Mouse (Mus musculus) heart, embryonic 13.5 days (tissue): Measurements from ENCODE around the gene Numb. TPM values are rescaled to one million over a fixed set of nuclear protein-coding genes. Genes with fewer than 3 reads are reported as not detected.

Source experiments
- ATAC-seq: fragments of 200-750 bp; cut with Nextera tagmentation; 2 replicates; pipeline ENCODE4 v1.8.0; 2017; ENCODE audit warnings: moderate TSS enrichment; ENCODE audit not compliant: insufficient number of reproducible peaks, low FRiP score, low TSS enrichment; ENCODE audit errors: extremely low read depth
- H3K27ac ChIP-seq: fragments of 300-500 bp; sonication (generic); replicated peaks from 2 replicates; pipeline ENCODE4 v1.5.1; 2015; ENCODE audit warnings: moderate library complexity, mild to moderate bottlenecking, inconsistent platforms
- H3K27me3 ChIP-seq: fragments of 300-500 bp; sonication (generic); replicated peaks from 2 replicates; pipeline ENCODE4 v1.6.1; 2015; ENCODE audit warnings: mild to moderate bottlenecking, inconsistent platforms
- H3K36me3 ChIP-seq: fragments of 300-500 bp; sonication (generic); 2 replicates; pipeline ENCODE4 v1.6.1; 2015; ENCODE audit warnings: mild to moderate bottlenecking, inconsistent platforms
- H3K4me1 ChIP-seq: fragments of 300-500 bp; sonication (generic); 2 replicates; pipeline ENCODE4 v1.6.1; 2015; ENCODE audit warnings: inconsistent platforms
- H3K4me2 ChIP-seq: fragments of 300-500 bp; sonication (generic); 2 replicates; pipeline ENCODE4 v1.6.1; 2015; ENCODE audit warnings: inconsistent platforms, mild to moderate bottlenecking, moderate library complexity
- H3K4me3 ChIP-seq: fragments of 300-500 bp; sonication (generic); 2 replicates; pipeline ENCODE4 v1.5.1; 2015; ENCODE audit warnings: moderate library complexity, mild to moderate bottlenecking, inconsistent platforms
- H3K9ac ChIP-seq: fragments of 300-500 bp; sonication (generic); 2 replicates; pipeline ENCODE4 v1.6.1; 2015; ENCODE audit warnings: inconsistent platforms, mild to moderate bottlenecking, moderate library complexity
- H3K9me3 ChIP-seq: fragments of 300-500 bp; sonication (generic); 2 replicates; pipeline ENCODE4 v1.6.1; 2016; ENCODE audit warnings: inconsistent platforms
- WGBS: fragments of 180-500 bp; shearing (Covaris S2); methylation state at CpG from one replicate; pipeline ENCODE4 v1.1.7; 2015; ENCODE audit warnings: mixed read lengths; 5-methylcytosine and 5-hydroxymethylcytosine counted together
- polyA plus RNA-seq: library from polyadenylated mRNA; unstranded; fragments of >200 nt; fragmentation: Nextera tagmentation; extraction: Ambion mirVana; gene quantifications from 2 replicates; pipeline ENCODE4 v1.2.1, GENCODE M21; 2015

The Numb gene
- polyA plus RNA-seq, 1 experiment from 2014 or later: 28.1 TPM

DNA sequence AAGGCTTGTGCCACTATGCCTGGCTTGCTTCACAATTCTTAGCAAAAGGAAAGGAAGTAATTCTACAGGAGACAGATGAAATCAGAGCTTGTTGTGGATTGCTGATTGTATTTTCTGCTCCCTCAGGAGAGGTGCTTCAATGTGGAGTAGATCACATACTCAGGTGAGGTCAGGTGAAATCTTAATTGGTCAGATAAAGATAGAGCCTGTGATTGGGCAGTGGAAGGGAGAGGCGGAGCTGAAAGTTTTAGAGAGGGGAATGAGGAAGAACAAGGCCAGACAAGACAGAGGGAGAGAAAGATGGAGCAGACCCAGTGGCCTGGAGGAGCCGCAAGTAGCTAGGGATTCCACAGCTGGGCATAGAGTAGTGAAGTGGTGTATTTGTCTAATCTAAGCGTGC is 39.6 kb downstream of the Numb start:
- Histone ChIP-seq H3K9me3 (no peaks in the 10 kb centered on the region), H3K4me1 (peaks cover 3% of the 10 kb centered on the region; the same call in 1 of the 2 replicates), H3K9ac (no peak overlapping the region), H3K4me2 (no peak overlapping the region), H3K36me3 (peaks cover 29% of the 10 kb centered on the region), H3K27ac (no peak overlapping the region), H3K4me3 (no peak overlapping the region), H3K27me3 (no peaks in the 10 kb centered on the region)
- 87% methylated on average over 3 of the region's 3 CpGs for WGBS
- no peak for ATAC-seq

DNA sequence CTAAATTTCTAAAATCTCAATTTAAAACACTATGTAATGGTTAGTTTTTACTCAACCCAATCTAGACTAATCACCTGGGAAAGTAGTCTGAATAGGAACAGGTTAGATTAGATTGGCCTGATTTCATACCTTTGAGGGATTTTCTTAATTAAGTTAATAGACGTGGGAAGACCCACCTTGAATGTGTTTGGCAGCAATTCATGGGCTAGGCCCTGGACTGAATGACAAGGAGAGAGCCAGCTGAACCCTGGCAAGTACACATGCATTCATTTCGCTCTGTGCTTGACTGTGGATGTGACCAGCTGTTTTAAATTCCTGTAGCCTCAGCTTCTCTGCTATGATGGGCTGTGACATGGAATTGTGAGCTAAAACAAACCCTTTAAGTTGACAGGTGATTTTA is 40.8 kb downstream of the Numb start:
- Histone ChIP-seq H3K9me3 (no peaks in the 10 kb centered on the region), H3K9ac (no peak overlapping the region), H3K4me1 (peaks cover 3% of the 10 kb centered on the region; the same call in 1 of the 2 replicates), H3K4me2 (no peak overlapping the region), H3K27me3 (no peaks in the 10 kb centered on the region), H3K4me3 (no peak overlapping the region), H3K27ac (no peak overlapping the region), H3K36me3 (peaks cover 32% of the 10 kb centered on the region)
- ATAC-seq: no peak
- 73% methylated on average over 2 of the region's 2 CpGs for WGBS

DNA sequence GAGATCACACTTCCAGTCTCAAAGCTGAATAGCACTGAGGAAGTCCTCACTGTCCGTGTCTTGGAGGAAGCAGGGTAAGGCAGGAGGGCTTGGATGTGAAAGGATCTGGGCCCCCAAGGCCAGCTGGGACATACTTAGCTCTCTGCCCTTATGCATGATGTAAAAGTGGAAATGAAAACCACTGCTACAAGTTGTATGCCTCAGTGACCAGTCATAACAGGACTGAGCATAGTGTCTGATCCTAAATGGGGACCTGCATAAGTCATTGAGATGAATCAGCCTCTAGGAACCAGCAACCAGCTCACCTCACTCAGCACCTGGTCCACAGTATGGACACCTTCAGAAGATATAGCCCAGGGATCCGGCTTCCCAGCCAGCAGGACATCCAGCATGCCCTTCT is 46.6 kb downstream of the Numb start:
- H3K9ac ChIP-seq: no peak overlapping the region
- H3K27ac ChIP-seq: no peak overlapping the region
- no peak for ATAC-seq
- 73% methylated on average over 2 of the region's 2 CpGs for WGBS
- no peak overlapping the region for H3K4me3 ChIP-seq
- no peaks in the 10 kb centered on the region for H3K9me3 ChIP-seq
- peaks cover 41% of the 10 kb centered on the region for H3K36me3 ChIP-seq
- H3K27me3 ChIP-seq: no peaks in the 10 kb centered on the region
- no peak overlapping the region for H3K4me2 ChIP-seq
- H3K4me1 ChIP-seq: peaks cover 9% of the 10 kb centered on the region; the same call in 1 of the 2 replicates

DNA sequence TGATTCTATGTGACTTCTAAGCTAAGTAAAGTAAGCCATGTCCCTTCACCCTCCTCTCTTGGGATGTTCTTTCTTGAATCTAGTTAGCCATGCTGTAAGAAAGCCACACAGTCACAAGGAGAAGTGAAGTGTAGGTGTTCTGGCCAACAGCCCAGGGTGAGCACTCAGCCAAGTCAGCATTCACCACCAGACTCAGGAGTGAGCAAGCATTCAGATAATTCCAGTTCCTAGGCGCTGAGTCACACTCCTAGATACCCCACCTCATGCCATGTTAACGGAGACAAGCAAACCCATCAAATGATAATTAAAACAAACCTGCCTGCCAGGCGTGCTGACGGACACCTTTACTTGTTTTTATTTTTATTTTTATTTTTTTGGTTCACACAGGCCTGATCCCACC is 47.1 kb downstream of the Numb start:
- H3K9me3 ChIP-seq: no peaks in the 10 kb centered on the region
- ATAC-seq: no peak
- WGBS: 69% methylated on average over 4 of the region's 4 CpGs
- H3K27me3 ChIP-seq: no peaks in the 10 kb centered on the region
- no peak overlapping the region for H3K4me2 ChIP-seq
- peaks cover 9% of the 10 kb centered on the region; the same call in 1 of the 2 replicates for H3K4me1 ChIP-seq
- H3K4me3 ChIP-seq: no peak overlapping the region
- peaks cover 42% of the 10 kb centered on the region for H3K36me3 ChIP-seq
- no peak overlapping the region for H3K27ac ChIP-seq
- H3K9ac ChIP-seq: no peak overlapping the region

DNA sequence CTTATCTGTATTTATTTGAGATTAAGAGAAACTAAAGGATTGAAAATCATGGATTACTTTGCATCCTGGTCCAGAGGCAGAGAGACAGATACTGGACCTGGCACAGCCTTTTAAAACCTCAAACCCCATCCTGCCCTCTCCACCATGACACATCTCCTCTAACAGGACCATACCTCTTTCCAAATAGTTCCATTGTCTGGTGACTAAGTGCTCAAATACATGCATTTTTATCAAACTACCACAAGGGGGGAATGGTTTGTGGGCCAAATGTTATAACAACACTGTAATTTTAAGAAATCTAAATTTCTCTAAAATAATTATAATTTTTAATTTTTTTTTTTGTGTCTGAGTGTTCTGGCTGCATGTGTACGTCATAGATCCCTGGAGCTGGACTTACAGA is 57.2 kb downstream of the Numb start:
- Histone ChIP-seq H3K27ac (no peak overlapping the region), H3K9ac (no peak overlapping the region), H3K9me3 (0 out of 2 replicates have a peak, but pooled peaks cover 5% of the 10 kb centered on the region), H3K4me1 (no peaks in the 10 kb centered on the region), H3K27me3 (no peaks in the 10 kb centered on the region), H3K4me3 (no peak overlapping the region), H3K4me2 (no peak overlapping the region), H3K36me3 (peaks cover 13% of the 10 kb centered on the region)
- no peak for ATAC-seq
- 91% methylated on average over 1 of the region's 1 CpGs for WGBS

DNA sequence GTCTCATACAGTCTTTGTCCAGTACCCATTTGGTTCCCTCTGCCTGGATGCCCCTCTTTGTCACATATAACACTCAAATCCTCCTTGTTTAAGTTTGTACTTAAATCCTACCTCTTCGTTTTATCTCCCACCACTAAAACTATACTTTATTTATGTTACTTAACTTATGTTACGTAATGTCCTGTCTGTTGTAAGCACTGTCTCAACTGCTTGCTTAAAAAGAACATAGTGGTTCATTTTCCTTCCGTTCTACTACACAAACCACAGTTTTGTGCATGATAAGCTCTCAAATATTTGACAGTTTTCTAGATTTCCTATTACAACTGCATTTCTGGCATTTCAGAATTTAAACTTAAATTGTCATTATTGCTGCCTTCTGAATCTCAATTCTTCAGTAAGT is 59.9 kb downstream of the Numb start:
- no peaks in the 10 kb centered on the region for H3K27me3 ChIP-seq
- H3K9me3 ChIP-seq: 0 out of 2 replicates have a peak, but pooled peaks cover 5% of the 10 kb centered on the region
- H3K27ac ChIP-seq: no peak overlapping the region
- no peak overlapping the region for H3K4me3 ChIP-seq
- H3K36me3 ChIP-seq: peaks cover 11% of the 10 kb centered on the region
- no peak for ATAC-seq
- 89% methylated on average over 3 of the region's 3 CpGs for WGBS
- no peak overlapping the region for H3K9ac ChIP-seq
- H3K4me2 ChIP-seq: no peak overlapping the region
- H3K4me1 ChIP-seq: no peaks in the 10 kb centered on the region

DNA sequence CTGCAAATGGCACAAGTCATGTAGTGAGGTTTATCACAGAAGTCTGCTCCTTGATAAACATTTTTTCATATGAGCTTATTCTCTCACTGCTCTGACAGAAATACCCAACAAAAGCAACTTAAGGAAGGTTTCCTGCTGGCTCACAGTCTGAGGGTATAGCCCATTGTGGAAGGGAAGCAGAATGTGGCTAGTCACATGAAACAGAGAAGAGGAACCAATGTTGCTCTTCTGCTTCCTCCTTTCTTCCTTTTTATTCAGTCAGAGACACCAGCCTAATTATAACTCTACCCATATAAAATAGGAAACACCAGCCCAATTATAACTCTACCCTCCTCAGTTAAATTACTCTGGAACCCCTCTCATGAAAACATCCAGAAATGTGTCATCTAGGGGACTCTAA is 61.0 kb downstream of the Numb start:
- no peak overlapping the region for H3K4me3 ChIP-seq
- H3K9me3 ChIP-seq: 0 out of 2 replicates have a peak, but pooled peaks cover 5% of the 10 kb centered on the region
- no peak for ATAC-seq
- H3K4me2 ChIP-seq: no peak overlapping the region
- no peaks in the 10 kb centered on the region for H3K27me3 ChIP-seq
- H3K9ac ChIP-seq: no peak overlapping the region
- no peak overlapping the region for H3K27ac ChIP-seq
- H3K4me1 ChIP-seq: peaks cover 4% of the 10 kb centered on the region; the same call in 1 of the 2 replicates
- peaks cover 11% of the 10 kb centered on the region for H3K36me3 ChIP-seq

DNA sequence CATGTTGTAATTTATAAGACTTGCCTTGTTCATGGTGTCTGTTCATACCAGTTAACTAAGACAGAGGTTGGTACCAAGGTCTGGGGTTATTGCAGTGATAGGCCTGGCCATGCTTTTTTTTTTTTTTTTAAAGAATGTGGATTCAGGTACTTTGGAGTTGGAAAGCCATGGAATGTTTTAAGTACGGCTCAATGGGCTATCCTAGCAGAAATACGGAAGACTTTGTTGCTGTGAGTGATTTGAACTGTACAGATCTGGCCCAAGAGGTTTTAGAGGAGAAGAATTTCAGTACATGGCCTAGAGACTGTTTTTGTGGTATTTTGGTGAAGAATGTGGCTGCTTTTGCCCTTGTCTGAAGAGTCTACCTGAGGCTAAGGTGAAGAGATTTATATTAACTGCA is 63.7 kb downstream of the Numb start:
- no peak for ATAC-seq
- H3K4me3 ChIP-seq: no peak overlapping the region
- H3K4me1 ChIP-seq: peaks cover 4% of the 10 kb centered on the region; the same call in 1 of the 2 replicates
- H3K27me3 ChIP-seq: no peaks in the 10 kb centered on the region
- 85% methylated on average over 2 of the region's 2 CpGs for WGBS
- H3K27ac ChIP-seq: no peak overlapping the region
- H3K9me3 ChIP-seq: 0 out of 2 replicates have a peak, but pooled peaks cover 5% of the 10 kb centered on the region
- no peak overlapping the region for H3K9ac ChIP-seq
- H3K4me2 ChIP-seq: no peak overlapping the region
- H3K36me3 ChIP-seq: peaks cover 18% of the 10 kb centered on the region

DNA sequence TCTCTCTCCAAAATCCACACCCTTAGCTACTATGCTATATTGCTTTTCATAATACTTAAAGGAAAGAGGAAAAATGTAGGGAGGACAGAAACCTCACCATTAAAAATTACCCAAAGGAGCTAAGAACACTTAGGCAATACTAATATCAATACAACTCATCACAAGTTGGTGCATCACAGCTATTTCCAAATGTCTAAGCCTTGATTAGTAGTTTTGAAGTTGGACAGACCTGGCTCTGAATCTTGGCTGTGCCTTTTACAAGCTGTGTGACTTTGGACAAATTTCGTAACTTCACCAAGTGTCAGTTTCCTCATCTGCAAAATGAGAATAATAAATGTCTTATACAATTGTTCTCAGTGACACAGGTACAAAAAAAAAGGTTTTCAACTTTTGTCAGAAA is 66.5 kb downstream of the Numb start:
- Histone ChIP-seq H3K27me3 (no peaks in the 10 kb centered on the region), H3K9me3 (no peaks in the 10 kb centered on the region), H3K36me3 (peaks cover 13% of the 10 kb centered on the region), H3K9ac (no peak overlapping the region), H3K4me2 (no peak overlapping the region), H3K27ac (no peak overlapping the region), H3K4me3 (no peak overlapping the region), H3K4me1 (peaks cover 16% of the 10 kb centered on the region)
- 91% methylated on average over 1 of the region's 1 CpGs for WGBS
- ATAC-seq: no peak

DNA sequence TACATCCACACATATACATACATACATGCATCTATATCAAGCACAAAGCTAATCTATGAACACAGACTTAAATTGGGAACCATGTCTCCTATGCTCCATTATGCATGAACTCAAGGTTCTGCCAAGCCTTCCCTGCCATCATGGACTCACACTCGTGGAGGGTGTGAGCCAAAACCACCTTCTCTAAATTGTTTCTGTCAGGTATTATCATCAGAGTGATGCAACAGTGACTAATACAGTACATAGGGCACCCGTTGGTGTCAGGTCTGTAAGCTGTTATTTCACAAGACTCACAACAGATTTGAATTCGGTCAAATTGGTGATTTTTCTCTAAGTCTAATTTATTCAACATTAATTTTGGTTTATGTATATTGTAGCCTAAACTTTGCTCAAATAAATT is 67.5 kb downstream of the Numb start:
- Histone ChIP-seq H3K4me2 (no peak overlapping the region), H3K27ac (no peak overlapping the region), H3K27me3 (no peaks in the 10 kb centered on the region), H3K4me3 (no peak overlapping the region), H3K36me3 (peaks cover 6% of the 10 kb centered on the region), H3K9ac (no peak overlapping the region), H3K4me1 (peaks cover 16% of the 10 kb centered on the region), H3K9me3 (no peaks in the 10 kb centered on the region)
- ATAC-seq: no peak
- 78% methylated on average over 3 of the region's 3 CpGs for WGBS

DNA sequence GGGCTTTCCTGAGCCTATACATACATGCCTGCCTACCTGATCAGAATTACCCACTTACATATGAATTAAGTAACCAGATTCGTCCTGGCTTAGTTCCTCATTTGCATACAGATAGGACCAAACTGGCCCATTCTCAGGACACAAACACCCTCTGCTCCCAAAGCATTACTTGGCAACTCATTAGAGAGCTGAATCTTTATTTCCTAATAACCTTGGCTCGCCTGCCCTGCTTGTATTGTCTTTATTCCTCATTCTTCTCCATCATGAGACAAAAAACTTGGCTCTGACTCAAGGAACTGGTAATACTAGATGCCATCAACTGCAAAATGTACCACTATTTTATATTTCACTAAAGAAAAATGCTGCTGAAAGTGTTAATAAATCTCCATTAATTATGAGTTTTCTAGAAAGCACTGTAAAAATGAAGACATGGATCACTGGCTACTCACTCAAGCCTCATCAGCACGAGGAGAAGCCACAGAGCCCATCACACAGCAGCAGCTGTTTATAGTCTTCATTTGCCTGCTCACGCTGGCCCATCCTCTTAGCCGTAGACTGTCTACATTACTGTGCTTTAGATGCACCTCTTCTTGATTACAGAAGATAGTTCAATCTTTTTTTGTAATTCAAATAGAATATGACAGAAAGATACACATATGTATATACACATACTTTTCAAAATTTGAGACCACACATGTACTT is 69.1 kb downstream of the Numb start:
- H3K27me3 ChIP-seq: no peaks in the 10 kb centered on the region
- H3K27ac ChIP-seq: no peak overlapping the region
- H3K4me2 ChIP-seq: no peak overlapping the region
- no peaks in the 10 kb centered on the region for H3K9me3 ChIP-seq
- H3K4me1 ChIP-seq: peaks cover 21% of the 10 kb centered on the region
- WGBS: 86% methylated on average over 5 of the region's 5 CpGs
- no peak overlapping the region for H3K9ac ChIP-seq
- ATAC-seq: no peak
- no peak overlapping the region for H3K4me3 ChIP-seq
- peaks cover 12% of the 10 kb centered on the region for H3K36me3 ChIP-seq

DNA sequence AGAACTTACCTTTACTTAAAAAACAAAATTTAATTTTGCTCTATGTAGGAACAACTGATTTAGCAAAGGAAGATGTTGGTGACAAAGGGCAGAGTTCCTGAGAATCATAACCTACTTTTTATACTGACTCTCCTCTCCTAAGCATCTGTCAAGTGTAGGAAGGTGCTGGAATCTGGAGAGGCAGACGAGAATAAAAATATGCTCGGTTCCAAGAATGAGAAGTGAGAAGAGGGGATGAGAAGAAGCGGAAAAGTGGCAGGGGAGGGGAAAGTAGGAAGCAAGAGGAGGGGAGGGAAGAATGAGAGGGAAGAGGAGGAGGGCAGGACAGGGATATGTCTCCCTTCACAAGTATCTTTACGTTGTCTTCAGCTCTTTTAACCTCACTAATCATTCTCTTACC is 71.4 kb downstream of the Numb start:
- peaks cover 17% of the 10 kb centered on the region for H3K4me1 ChIP-seq
- H3K4me3 ChIP-seq: no peak overlapping the region
- H3K27me3 ChIP-seq: no peaks in the 10 kb centered on the region
- no peak for ATAC-seq
- no peak overlapping the region for H3K27ac ChIP-seq
- H3K4me2 ChIP-seq: no peak overlapping the region
- peaks cover 9% of the 10 kb centered on the region for H3K36me3 ChIP-seq
- WGBS: 45% methylated on average over 4 of the region's 4 CpGs
- no peaks in the 10 kb centered on the region for H3K9me3 ChIP-seq
- H3K9ac ChIP-seq: no peak overlapping the region
